Mouse (Mus musculus): ENCODE results near the gene Ctns. TPM values are rescaled to one million over a fixed set of nuclear protein-coding genes. Genes with fewer than 3 reads are reported as not detected.
A peak's percentile ranks its signal among the peaks of the same experiment; 100 is the strongest.

Ctns gene
- polyA plus RNA-seq, 1 experiment from 2014 or later: 19.8 TPM

DNA sequence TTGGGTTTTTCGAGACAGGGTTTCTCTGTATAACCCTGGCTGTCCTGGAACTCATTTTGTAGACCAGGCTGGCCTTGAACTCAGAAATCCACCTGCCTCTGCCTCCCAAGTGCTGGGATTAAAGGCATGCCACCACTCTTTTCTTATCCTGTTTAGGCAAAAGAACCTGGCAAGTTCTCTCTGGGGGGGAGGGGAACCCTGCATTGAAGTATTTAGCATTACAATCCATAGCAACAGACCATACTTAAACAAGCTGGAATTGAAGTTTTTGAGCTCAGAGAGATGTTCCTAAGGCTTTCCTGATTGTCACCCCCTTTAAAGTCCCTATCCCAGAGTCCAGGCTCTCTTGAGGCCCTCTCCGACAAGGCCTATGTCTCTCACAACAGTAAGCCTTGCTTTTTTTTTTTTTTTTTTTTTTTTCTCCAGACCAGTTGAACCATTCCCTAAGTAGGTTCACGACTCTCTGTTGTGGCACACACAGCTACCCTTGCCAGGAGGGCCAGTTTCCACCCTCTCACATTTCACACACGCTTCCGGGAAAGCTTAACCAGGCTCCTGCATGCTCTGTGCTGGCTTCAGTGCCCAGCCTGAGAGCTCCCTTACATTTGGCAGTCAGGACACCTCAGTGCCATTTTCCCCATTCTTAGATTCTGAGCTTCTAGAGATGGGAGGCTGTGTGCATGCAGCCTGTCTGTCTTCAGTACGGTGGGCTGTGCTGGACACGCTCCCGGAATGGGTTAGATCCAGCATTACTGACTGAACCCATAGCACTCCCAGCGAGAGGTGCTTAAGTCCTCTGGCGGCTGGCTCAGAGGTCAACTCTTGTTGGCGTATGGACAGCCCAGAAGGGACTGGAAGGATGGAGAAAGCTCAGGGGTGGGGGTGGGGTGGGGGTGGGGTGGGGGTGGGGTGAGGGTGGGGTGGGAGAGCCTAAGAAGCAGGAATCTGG lies 52.5 kb downstream of the Ctns start:
- Histone ChIP-seq H3K27me3 (ENCODE audit: control insufficient read depth, insufficient read depth, low read length) (no peaks in the 10 kb centered on the region), H3K36me3 (ENCODE audit: control insufficient read depth, insufficient read depth, low read length) (no peaks in the 10 kb centered on the region), H3K4me2 (ENCODE audit: low read depth, low read length, severe bottlenecking) (no peak overlapping the region), H3K27ac (ENCODE audit: low read depth, low read length) (no peak overlapping the region), H3K4me1 (replicated peaks; ENCODE audit: control insufficient read depth, insufficient read depth, low read length) (no peaks in the 10 kb centered on the region), H3K4me3 (ENCODE audit: low read depth, low read length) (no peak overlapping the region), H3K9me3 (ENCODE audit: control insufficient read depth, low read length) (no peaks in the 10 kb centered on the region), H3K9ac (ENCODE audit: low read length) (no peak overlapping the region)
- ATAC-seq (replicated peaks; ENCODE audit: low FRiP score) (no peak), DNase-seq (ENCODE audit: low spot score) (no peak)
- 56% methylated on average over 11 of the region's 11 CpGs for WGBS

- Histone ChIP-seq H3K36me3 (ENCODE audit: control insufficient read depth, insufficient read depth, low read length) (no peaks in the 10 kb centered on the region), H3K4me1 (replicated peaks; ENCODE audit: control insufficient read depth, insufficient read depth, low read length) (no peaks in the 10 kb centered on the region), H3K27ac (ENCODE audit: low read depth, low read length) (no peak overlapping the region), H3K4me2 (ENCODE audit: low read depth, low read length, severe bottlenecking) (no peak overlapping the region), H3K4me3 (ENCODE audit: low read depth, low read length) (no peak overlapping the region), H3K9me3 (ENCODE audit: control insufficient read depth, low read length) (no peaks in the 10 kb centered on the region), H3K27me3 (ENCODE audit: control insufficient read depth, insufficient read depth, low read length) (no peaks in the 10 kb centered on the region), H3K9ac (ENCODE audit: low read length) (no peak overlapping the region)
- DNase-seq (ENCODE audit: low spot score) (no peak), ATAC-seq (replicated peaks; ENCODE audit: low FRiP score) (no peak)
- WGBS: 82% methylated on average over 1 of the region's 1 CpGs
These were observed 54.6 kb downstream of the Ctns start for GRCm38 (mm10) chr11:73144261-73144681.

DNA sequence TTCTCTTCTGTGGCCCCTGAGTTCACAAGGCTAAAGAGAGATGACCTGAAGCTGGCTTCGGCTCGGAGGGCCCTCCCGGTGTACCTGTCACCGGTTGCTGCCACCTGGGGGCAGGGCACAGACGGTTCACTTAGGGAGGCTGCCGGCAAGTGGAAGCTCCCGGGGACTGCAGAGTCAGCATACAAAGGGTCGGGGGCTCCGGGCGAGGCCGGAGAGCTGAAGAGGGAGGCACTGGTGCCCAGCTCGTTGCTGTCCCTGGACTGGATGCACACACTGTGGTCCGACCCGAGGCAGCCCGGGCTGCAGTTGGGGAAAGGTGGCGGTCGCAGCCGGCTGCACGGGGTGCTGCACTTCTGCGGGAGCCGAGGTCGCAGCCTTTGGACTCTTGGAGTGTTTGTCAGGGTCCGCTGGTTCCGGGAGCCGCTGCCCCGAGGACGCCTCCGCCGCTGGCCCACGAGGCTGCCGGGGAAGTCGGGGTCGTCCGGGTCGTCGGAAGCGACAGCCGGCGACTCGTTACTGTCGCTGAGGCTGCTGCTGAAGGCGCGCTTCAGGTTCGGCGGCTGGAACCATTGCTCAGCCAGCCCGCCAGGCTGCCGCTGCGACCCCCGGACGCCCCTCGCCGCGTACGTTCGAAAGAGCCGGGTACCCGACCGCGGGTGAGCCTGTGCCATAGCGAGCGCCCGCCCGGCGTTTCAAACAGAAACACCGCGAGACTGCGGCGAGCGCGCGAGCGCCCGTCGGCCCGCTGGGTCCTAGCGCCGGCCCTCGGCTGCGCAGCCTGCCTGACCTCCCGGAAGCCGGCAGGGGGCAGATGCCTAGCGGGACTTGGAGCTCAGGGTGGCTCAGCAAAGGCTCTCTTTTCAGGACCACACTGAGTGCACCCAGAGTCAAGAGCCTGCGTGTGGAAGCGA lies 61.0 kb downstream of the Ctns start, which contains the start of gene Haspin:
Gene Haspin, minus strand, starts transcription at position 704 of the 911 bp plus-strand sequence.
- H3K4me2 ChIP-seq (ENCODE audit: low read depth, low read length, severe bottlenecking): peak within 1 kb of the TSS; percentile 63
- peaks cover 3% of the 10 kb centered on the region; the same call in 1 of the 2 replicates for H3K4me1 ChIP-seq (replicated peaks; ENCODE audit: control insufficient read depth, insufficient read depth, low read length)
- H3K27me3 ChIP-seq (ENCODE audit: control insufficient read depth, insufficient read depth, low read length): no peaks in the 10 kb centered on the region
- no peak within 1 kb of the TSS for H3K27ac ChIP-seq (ENCODE audit: low read depth, low read length)
- peak within 1 kb of the TSS; percentile 87 for H3K4me3 ChIP-seq (ENCODE audit: low read depth, low read length)
- DNase-seq (ENCODE audit: low spot score) (peak; percentile 97), ATAC-seq (replicated peaks; ENCODE audit: low FRiP score) (peak; percentile 94)
- H3K9me3 ChIP-seq (ENCODE audit: control insufficient read depth, low read length): no peaks in the 10 kb centered on the region
- peaks cover 5% of the 10 kb centered on the region; the same call in 1 of the 2 replicates for H3K36me3 ChIP-seq (ENCODE audit: control insufficient read depth, insufficient read depth, low read length)
- H3K9ac ChIP-seq (ENCODE audit: low read length): peak within 1 kb of the TSS; percentile 77
- WGBS: under 1% methylated on average over 84 of the region's 84 CpGs

- peaks cover 3% of the 10 kb centered on the region; the same call in 1 of the 2 replicates for H3K4me1 ChIP-seq (replicated peaks; ENCODE audit: control insufficient read depth, insufficient read depth, low read length)
- peak overlapping the region; percentile 87 for H3K4me3 ChIP-seq (ENCODE audit: low read depth, low read length)
- H3K36me3 ChIP-seq (ENCODE audit: control insufficient read depth, insufficient read depth, low read length): peaks cover 11% of the 10 kb centered on the region; the same call in 1 of the 2 replicates
- no peaks in the 10 kb centered on the region; the same call in 1 of the 2 replicates for H3K9me3 ChIP-seq (ENCODE audit: control insufficient read depth, low read length)
- H3K27ac ChIP-seq (ENCODE audit: low read depth, low read length): no peak overlapping the region
- DNase-seq (ENCODE audit: low spot score) (no peak), ATAC-seq (replicated peaks; ENCODE audit: low FRiP score) (no peak)
- H3K9ac ChIP-seq (ENCODE audit: low read length): peak overlapping the region; percentile 77
- no peaks in the 10 kb centered on the region for H3K27me3 ChIP-seq (ENCODE audit: control insufficient read depth, insufficient read depth, low read length)
- H3K4me2 ChIP-seq (ENCODE audit: low read depth, low read length, severe bottlenecking): peak overlapping the region; percentile 63
- 56% methylated on average over 11 of the region's 11 CpGs for WGBS
These were observed 61.7 kb downstream of the Ctns start for GRCm38 (mm10) chr11:73137116-73137515.

DNA sequence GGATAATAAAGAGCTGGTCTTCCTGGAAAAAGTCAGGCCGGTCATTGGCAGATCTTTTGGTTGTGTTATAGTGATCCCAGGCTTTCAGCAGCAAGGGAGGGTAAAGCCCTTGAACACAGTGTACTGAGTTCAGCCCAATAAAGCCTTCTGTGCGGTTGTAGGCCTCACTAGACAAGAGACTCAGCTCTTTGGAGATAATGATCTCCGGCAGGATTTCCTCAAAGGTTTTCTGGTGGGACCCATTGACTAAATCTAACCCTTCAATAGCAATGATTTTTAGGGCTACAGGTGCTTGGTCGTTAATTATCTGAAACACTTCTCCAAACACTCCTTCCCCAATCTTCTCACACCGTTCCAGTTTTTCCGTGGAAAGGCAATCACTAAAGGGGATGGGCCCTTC lies 62.3 kb downstream of the Ctns start:
- Histone ChIP-seq H3K27me3 (ENCODE audit: control insufficient read depth, insufficient read depth, low read length) (no peaks in the 10 kb centered on the region), H3K4me2 (ENCODE audit: low read depth, low read length, severe bottlenecking) (peak overlapping the region; percentile 63), H3K4me1 (replicated peaks; ENCODE audit: control insufficient read depth, insufficient read depth, low read length) (peaks cover 3% of the 10 kb centered on the region; the same call in 1 of the 2 replicates), H3K36me3 (ENCODE audit: control insufficient read depth, insufficient read depth, low read length) (peaks cover 11% of the 10 kb centered on the region; the same call in 1 of the 2 replicates), H3K9me3 (ENCODE audit: control insufficient read depth, low read length) (no peaks in the 10 kb centered on the region; the same call in 1 of the 2 replicates), H3K27ac (ENCODE audit: low read depth, low read length) (no peak overlapping the region), H3K4me3 (ENCODE audit: low read depth, low read length) (peak overlapping the region; percentile 87; the same call in 1 of the 2 replicates), H3K9ac (ENCODE audit: low read length) (no peak overlapping the region)
- WGBS: 88% methylated on average over 6 of the region's 6 CpGs
- ATAC-seq (replicated peaks; ENCODE audit: low FRiP score): no peak
- no peak for DNase-seq (ENCODE audit: low spot score)

DNA sequence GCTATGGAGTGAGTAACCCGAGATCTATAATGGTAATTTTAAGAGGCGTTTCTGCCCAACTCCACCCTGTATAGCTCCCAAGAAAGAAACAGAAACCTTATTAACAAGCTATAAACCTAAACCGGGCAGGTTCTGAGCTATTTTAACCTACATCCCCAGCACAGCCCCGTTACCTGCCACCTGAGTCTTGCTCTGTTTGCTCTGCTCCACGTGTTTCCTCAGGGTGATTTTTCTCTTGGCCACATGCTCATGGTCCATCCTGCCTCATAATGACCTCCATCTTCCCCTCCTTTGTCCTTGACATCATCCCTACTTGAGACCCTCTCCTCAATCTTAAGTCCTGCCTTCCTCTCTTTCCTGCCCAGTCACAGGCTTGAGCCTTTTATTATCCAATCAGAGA lies 64.6 kb downstream of the Ctns start:
- DNase-seq (ENCODE audit: low spot score) (no peak), ATAC-seq (replicated peaks; ENCODE audit: low FRiP score) (no peak)
- Histone ChIP-seq H3K9ac (ENCODE audit: low read length) (no peak overlapping the region), H3K36me3 (ENCODE audit: control insufficient read depth, insufficient read depth, low read length) (peaks cover 11% of the 10 kb centered on the region; the same call in 1 of the 2 replicates), H3K4me1 (replicated peaks; ENCODE audit: control insufficient read depth, insufficient read depth, low read length) (peaks cover 3% of the 10 kb centered on the region; the same call in 1 of the 2 replicates), H3K4me3 (ENCODE audit: low read depth, low read length) (no peak overlapping the region), H3K4me2 (ENCODE audit: low read depth, low read length, severe bottlenecking) (no peak overlapping the region), H3K27ac (ENCODE audit: low read depth, low read length) (no peak overlapping the region), H3K27me3 (ENCODE audit: control insufficient read depth, insufficient read depth, low read length) (no peaks in the 10 kb centered on the region), H3K9me3 (ENCODE audit: control insufficient read depth, low read length) (no peaks in the 10 kb centered on the region; the same call in 1 of the 2 replicates)
- WGBS: 91% methylated on average over 5 of the region's 5 CpGs

Other genes with a start within 250 kb of the Ctns start
- gene Atp2a3, start 237.9 kb downstream of the Ctns start, polyA plus RNA-seq (2014; fragmentation: Nextera tagmentation; extraction: Ambion mirVana): 0.73 and 1.3 TPM in 2 replicates
- 1.1 and 1.6 TPM in 2 replicates for gene P2rx1, start 199.9 kb downstream of the Ctns start, polyA plus RNA-seq (2014; fragmentation: Nextera tagmentation; extraction: Ambion mirVana)
- 4.7 and 5.2 TPM in 2 replicates for gene Camkk1, start 180.0 kb downstream of the Ctns start, polyA plus RNA-seq (2014; fragmentation: Nextera tagmentation; extraction: Ambion mirVana)
- 12.6 and 13.2 TPM in 2 replicates for gene Ncbp3, start 151.3 kb downstream of the Ctns start, polyA plus RNA-seq (2014; fragmentation: Nextera tagmentation; extraction: Ambion mirVana)
- 0.36 and 0.64 TPM in 2 replicates for gene Itgae, start 108.5 kb downstream of the Ctns start, polyA plus RNA-seq (2014; fragmentation: Nextera tagmentation; extraction: Ambion mirVana)
- 22.0 and 23.6 TPM in 2 replicates for gene Haspin, start 60.7 kb downstream of the Ctns start, polyA plus RNA-seq (2014; fragmentation: Nextera tagmentation; extraction: Ambion mirVana)
- 0.12 TPM in 1 of 2 replicates, not detected in the other for gene P2rx5, start 38.6 kb downstream of the Ctns start, polyA plus RNA-seq (2014; fragmentation: Nextera tagmentation; extraction: Ambion mirVana)
- gene Emc6, start 22.0 kb downstream of the Ctns start, polyA plus RNA-seq (2014; fragmentation: Nextera tagmentation; extraction: Ambion mirVana): 122 and 135 TPM in 2 replicates
- 157 and 171 TPM in 2 replicates for gene Tax1bp3, start 22.0 kb downstream of the Ctns start, polyA plus RNA-seq (2014; fragmentation: Nextera tagmentation; extraction: Ambion mirVana)
- 0.72 and 1.0 TPM in 2 replicates for gene Shpk, start 418 bp upstream of the Ctns start, polyA plus RNA-seq (2014; fragmentation: Nextera tagmentation; extraction: Ambion mirVana)
- gene Trpv1, start 35.2 kb upstream of the Ctns start, polyA plus RNA-seq (2014; fragmentation: Nextera tagmentation; extraction: Ambion mirVana): not detected in 2 replicates
- gene Trpv3, start 68.3 kb upstream of the Ctns start, polyA plus RNA-seq (2014; fragmentation: Nextera tagmentation; extraction: Ambion mirVana): not detected in 2 replicates
- gene Aspa, start 130.6 kb upstream of the Ctns start, polyA plus RNA-seq (2014; fragmentation: Nextera tagmentation; extraction: Ambion mirVana): 0.12 TPM in 1 of 2 replicates, not detected in the other
- gene Gm49340, start 130.7 kb upstream of the Ctns start, polyA plus RNA-seq (2014; fragmentation: Nextera tagmentation; extraction: Ambion mirVana): not detected in 2 replicates
- not detected in 2 replicates for gene Spata22, start 130.7 kb upstream of the Ctns start, polyA plus RNA-seq (2014; fragmentation: Nextera tagmentation; extraction: Ambion mirVana)
- gene Olfr20, start 151.7 kb upstream of the Ctns start, polyA plus RNA-seq (2014; fragmentation: Nextera tagmentation; extraction: Ambion mirVana): not detected in 2 replicates
- not detected in 2 replicates for gene Olfr376, start 172.2 kb upstream of the Ctns start, polyA plus RNA-seq (2014; fragmentation: Nextera tagmentation; extraction: Ambion mirVana)
- gene Olfr1, start 200.6 kb upstream of the Ctns start, polyA plus RNA-seq (2014; fragmentation: Nextera tagmentation; extraction: Ambion mirVana): not detected in 2 replicates
- gene Olfr378, start 229.4 kb upstream of the Ctns start, polyA plus RNA-seq (2014; fragmentation: Nextera tagmentation; extraction: Ambion mirVana): not detected in 2 replicates

Measured in forebrain, embryonic 11.5 days (tissue).